Mouse (Mus musculus) brain, adult 2 months (tissue): ENCODE measurements around the gene Csmd2.

ENCODE experiments used
- DNase-seq: peaks from one replicate; pipeline ENCODE4 v3.0.0; 2011; ENCODE audit warnings: low read depth, low spot score

Csmd2 gene

DNA sequence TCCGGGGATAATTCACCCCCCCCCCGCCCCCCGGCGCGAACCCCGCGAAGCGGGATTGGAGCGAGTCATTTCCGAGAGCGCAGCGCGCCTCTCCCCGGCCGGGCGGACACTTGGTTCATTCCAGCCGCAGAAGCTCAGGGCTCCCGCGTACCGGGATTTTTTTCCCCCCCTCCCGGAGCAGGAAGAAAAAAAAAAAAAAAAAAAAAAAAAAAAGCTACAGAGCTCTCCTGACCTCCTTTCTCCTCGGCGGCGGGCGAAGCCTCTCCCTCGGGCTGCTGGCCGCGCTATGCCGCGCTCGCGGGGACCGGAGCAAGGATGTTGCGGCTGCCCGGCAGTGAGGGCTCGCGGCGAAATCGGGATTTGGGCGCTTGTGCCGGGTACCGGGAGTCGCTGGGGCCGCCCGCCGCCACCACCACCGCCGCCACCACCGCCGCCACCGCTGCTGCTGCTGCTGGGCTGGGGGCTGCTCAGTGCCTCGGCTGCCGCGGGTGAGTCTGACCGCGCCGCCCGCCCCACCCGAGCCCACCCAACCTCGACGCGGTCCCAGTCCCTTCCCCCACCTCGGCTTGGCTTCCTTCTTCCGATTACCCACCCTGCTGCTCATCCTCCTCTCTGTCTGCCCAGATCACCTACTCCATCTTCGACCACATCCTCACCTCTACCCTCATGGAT, at the start of gene Csmd2:
Csmd2 (plus strand) TSS at position 74 of the 672 bp plus-strand sequence.
- DNase-seq, result peak; percentile 95

DNA sequence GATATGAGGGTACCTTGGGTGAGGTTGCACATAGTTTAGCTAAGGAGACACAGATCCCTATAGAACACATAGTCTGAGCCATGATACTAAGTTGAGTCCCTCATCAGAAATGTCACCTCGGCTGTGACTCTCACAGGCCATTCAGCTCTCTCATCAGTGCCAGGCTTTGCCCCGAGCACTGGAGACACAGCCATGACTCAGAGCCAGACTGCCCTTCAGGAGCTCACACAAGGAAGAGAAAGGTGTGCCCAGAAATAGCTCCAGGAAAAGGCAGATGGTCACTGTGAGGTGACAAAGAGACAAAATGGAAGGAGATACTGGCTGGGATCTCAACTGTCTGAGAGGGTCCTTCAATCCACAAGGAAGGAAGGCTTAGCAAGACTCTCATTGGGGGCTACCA, 40.0 kb upstream of the Csmd2 start:
- peak; percentile 91 for DNase-seq

DNA sequence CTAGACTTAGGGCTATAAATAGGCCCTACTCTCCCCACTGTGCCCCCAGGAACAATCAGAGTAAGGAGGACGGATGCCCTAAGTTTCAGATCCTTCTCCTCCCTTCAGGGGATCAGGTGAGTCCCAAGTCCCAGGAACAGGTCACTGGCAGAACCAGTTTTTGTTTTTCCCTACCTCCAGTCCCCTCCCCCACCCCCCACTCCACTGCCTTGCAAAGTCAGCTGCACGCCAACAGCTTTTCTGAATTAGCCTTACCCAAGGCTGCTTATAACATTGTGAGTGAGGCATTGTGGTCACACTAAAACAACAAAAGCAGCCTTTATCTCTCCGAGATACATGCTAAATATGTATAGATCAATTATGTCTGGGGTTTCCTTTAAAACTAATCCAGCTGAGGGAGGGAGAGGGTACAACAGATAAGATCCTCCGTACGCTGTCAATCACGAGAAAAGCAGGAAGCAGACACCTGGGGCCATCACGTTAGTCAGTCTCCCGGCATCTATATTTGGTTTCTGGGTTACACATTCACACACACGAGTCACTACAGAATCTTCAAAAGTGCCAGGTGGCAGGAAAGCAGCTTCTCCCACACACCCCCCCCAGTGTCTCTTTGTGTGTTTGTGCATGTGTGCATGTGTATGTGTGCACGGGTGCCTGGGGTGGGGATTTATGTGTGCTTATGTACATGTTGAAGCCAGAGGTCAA, 34.5 kb upstream of the Csmd2 start:
- DNase-seq, result peak; percentile 37

DNA sequence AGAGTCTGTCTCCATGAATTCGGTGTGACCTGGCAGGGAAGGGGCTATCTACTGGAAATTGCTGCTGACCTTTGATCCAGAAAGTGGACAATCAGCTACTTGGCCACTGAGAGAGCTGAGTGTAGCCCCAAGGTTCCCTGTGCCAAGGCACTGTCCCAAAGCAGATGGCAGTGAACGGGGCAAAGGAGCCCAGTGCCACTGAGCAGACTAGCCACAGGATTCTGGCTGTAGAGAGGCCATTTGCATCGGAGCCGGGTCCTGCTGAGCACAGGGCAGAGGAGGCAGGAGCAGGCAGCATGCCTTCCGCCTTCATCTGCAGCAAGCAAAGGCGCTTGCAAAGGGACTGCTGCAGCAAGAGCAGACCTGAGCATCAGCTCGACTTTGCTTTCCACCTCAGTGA, 18.6 kb upstream of the Csmd2 start:
- DNase-seq, result peak; percentile 90

DNA sequence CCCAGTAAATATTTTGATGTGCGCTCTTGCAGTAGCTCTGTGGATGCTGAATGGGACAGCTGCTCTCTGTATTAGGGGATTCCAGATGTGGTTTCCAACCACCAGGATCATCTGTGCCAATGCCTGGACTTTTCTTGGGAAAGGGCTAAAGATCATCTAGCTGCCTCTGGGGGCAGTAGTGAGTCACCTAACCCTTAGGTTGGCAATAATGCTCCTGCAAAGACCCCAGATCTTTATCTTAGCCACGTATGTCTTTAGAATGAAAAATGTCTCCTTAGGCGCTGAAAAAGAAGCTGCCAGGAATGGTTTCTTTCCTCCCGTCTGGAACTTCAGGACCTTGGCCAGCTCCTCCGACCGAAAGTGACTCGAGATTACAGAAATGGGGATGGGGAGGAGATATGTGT, 17.6 kb upstream of the Csmd2 start:
- DNase-seq, result peak; percentile 48

DNA sequence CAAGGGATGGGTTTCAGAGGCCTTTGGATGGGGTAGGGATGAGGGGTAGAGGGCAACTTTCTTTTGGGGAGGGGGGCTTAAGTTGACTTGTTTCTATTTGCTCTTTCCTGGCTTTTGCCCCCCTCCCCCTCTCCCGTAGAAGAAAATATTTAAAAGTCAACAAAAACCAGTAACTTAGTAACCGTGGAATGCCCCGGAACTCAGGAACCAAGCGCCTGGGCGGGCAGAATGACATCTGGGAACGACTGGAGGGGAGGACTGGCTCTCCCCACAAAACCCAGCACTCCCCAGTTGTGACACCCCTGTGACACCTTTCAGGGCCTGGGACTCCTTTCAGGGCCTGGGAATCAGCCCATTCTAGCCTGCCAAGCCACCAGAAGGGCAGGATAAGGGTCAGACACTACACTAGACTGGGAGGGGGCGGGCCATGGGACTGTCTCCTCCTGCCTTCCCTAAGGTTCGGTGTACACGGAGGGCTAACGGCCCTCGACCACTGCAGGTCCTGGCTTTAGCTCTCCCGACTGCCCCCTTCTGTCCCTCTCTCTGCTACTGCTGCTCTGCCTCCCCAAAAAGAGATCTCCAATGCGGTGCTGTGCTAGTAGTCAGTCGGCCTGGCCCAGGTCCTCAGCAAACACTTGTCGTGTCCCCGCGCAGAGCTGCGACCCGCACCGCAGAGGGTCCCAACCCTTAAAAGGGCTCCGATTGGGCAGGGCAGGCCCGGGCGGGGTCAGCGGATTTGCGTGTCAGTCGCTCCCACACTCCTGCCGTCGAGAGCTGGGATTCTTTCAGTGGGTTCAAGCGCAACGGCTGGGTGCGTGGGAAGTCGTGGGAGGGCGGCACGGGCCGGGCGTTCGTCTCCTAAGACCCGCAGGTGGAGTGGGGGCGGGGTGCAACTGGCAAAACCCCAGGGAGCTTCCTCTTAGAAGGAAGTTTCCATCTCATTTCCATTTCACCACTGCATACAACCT, 16.5 kb upstream of the Csmd2 start, which contains the start of gene CK137956:
CK137956 (minus strand) TSS at position 51 of the 968 bp plus-strand sequence.
- DNase-seq, result peak; percentile 19

DNA sequence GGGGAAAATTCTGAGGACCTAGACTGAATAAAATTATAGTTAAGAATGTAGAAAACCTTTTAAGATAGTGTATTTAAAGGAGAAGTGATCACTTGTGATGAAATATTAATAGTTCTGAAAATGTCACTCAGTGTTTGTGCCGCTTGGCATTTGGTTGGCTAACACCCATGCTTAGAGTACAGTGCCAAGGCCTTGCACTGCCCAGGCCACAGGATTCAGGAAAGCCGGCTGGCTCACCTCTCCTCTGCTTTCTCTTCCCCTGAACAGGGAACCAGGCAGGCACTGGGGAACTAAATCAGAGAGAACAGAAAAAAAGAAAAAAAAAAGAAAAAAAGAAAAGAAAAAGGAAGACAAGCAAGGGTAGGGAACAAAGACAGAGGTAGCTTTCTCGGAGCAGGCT, 14.7 kb upstream of the Csmd2 start:
- DNase-seq, result no peak

DNA sequence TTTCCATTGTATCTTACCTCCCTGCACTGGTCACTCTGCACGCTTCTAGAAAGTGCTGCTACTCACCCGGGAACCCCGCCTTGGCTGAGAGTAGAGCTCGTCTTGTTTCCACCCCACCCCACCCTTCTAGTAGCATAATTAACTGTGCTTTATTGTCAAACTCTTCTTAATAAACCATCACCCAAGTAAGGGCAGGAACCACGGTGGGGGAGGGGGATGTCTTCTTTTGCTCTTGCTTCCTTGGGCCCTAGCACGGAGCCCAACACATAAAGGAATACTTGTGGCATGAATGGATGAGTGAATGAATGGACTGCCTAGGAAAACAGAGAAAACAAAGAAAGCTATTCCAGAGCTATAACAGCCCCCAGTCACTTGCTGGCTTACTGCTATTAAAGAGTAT, 6.5 kb upstream of the Csmd2 start:
- no peak for DNase-seq

DNA sequence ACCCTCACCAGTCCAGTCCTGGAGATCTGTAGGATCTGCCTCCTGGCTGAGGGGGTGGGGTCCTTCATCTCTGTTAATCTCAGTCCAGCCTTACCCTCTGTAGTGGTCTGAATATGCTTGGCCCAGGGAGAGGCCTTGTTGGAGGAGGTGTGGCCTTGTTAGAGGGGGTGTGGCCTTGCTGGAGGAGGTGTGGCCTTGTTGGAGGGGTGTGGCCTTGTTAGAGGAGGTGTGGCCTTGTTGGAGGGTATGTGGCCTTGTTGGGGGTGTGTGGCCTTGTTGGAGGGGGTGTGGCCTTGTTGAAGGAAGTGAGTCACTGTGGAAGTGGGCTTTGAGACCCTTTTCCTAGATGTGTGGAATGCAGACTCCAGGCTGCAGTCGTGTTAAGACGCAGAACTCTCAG, 3.2 kb upstream of the Csmd2 start:
- no peak for DNase-seq

DNA sequence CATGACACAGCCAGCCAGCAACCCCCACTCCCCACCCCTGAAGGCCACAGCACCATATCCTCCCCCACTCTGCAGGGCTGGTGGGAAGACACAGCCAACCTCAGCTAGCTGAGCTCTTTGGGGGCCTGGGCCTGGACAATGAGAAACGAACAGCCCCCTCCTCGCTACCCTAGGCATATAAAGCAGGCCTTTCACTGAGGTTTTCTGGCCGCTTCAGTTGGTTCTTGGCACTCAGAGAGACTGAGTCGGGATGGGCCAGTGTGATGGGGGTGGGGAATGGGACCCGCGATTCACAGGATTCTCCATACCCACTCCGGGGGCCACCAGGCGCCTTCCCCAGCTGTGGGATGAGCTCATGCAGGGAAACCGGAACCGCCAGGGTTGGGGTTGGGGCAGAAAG, 1.8 kb upstream of the Csmd2 start:
- DNase-seq, result peak; percentile 85

DNA sequence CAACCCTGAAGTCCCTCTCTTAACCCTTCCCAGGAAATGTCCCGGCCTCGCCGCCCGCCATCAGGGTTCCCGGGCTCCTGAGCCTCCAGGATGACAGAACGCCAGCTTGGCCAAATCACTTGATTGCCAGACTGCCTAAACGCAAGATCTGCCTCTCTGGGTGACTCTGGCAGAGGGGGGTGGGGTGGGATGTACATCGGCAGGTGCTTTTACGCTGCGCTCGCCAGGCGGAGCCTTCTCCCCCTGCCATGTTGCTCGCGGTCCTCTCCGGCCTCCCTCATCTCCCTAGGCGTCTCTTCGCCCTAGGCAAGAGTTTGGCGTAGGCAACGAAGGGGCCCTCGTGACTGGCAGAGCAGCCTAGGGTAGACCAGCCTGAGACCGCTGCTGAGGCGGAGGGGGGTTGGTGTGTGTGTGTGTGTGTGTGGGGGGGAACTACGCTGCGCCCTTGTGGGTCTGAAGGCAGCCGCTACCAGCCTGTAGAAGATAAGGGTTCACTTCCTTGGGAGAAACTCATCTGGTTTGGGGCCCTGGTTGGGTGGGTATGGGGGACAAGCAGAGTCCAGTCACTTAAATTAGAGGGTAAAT, 1.1 kb upstream of the Csmd2 start:
- peak; percentile 62 for DNase-seq

DNA sequence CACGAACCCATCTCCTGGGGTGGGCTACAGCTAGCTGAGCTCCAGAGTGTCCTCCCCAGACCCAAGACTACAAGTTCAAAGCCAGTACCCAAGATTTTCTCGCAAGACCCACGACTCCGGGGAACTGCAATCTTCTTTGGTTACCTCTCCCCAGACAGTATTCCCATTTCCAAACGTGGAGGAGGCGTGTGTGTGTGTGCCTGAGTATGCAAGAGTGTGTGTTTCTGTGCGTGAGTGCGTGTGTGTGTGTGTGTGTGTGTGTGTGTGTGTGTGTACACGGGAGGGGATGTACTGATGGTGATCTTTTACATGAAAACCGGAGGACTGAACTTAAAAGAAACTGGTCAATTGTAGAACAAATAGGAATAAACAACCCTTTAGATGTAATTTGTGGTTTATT, 387 bp upstream of the Csmd2 start:
- DNase-seq, result peak; percentile 63

DNA sequence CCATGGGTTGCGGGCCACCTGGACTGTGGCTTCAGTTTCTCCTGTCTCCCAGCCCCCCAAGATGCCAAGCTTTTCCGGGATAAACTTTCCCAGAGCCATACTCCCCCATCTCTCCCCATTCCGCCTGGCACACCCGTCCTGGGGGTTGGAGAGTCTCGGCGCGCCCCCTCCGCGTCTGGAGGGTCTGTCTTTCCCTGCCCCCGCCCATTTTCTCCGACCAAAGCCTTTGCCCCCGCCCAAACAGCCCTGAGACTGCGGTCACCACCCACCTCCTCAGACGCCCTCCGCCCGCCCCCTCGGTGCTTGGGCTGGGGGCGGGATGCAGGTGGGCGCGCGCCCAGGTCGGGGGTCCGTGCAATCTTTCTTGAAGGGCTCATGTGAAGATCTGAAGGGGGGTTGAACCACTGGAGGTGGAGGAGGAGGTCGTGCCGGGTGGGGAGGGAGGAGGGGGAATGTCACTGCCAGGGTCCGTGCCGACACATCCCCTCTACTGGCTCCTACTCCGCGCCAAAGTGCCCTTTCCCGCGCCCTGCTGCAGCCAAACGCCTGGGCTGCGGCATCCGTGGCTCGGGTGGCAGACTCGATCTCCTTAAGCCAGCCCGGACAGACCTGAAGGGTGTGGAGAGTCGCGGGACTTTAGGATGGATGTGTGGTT, 996 bp downstream of the Csmd2 start:
- peak; percentile 24 for DNase-seq

DNA sequence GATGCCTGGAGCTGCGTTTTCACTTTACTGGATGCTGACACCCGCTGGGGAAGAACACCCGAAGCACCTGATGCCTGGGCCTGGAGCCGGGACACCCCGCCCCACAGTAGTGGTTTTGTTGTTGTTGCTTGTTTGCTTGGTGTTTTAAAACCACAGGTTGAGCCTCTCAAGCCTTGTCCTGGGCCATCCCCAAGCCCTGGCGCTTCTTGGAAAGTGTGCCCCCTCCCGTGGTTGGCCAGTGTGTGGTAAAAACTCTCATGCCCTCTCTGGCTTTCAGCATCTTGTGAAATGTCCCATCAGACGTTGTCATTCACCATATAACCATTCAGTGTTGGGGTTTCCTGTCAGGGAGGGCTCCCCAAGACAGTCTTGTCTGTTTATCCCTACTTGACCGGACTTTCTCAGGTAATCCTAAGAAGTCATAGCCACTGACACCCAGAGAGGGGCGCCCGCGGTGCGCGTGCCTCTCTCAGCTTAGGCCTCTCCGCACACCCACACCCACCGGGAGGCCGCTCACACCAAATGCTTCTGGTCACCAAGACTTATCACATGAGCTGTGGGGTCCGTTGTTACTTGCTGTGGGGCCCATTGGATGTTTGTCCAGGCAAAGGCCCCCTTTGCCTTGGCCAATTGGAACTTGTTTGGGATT, 1.8 kb downstream of the Csmd2 start:
- DNase-seq, result peak; percentile 83

DNA sequence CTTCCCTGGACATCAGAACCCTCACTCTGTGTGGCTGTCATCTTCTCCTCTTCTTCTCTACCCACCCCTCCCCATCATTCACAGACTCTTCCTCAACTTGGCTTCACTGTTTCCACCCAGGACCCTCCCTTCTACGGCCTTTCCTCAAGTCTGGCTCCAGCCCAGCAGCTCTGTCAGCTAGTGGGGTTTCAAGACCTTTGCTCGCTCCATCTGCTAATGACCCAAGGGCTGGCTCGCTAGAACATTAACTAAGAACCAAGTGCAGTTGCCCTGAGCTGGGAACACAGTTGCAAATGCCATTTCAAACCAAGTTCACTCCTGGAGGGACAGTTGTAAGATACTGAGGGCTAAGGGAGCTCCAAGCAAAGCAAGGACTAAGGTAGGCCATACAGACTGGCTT, 11.6 kb downstream of the Csmd2 start:
- DNase-seq, result no peak

DNA sequence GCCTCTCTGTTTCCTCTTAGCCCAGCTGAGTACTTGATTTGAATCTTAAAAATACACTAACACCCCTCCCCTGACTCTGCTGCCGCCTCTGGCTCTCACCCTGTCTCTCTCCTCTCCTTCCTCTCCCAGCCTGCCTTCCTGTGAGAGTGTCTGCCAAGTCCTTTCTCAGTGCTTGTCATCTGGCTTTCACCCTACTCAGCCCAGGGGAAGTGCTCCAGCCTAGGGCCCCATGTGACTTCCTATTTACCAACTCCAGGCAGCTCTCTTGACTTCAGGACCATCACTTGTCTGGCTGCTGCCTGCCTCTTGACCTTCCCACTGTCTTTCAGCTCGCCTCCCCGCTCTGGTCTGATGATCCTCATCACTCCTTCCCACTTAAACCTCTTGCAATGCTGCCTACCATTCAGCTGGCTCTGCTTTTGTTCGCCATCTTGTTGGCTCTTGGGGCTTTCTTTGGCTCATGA, 15.0 kb downstream of the Csmd2 start:
- DNase-seq, result peak; percentile 81

DNA sequence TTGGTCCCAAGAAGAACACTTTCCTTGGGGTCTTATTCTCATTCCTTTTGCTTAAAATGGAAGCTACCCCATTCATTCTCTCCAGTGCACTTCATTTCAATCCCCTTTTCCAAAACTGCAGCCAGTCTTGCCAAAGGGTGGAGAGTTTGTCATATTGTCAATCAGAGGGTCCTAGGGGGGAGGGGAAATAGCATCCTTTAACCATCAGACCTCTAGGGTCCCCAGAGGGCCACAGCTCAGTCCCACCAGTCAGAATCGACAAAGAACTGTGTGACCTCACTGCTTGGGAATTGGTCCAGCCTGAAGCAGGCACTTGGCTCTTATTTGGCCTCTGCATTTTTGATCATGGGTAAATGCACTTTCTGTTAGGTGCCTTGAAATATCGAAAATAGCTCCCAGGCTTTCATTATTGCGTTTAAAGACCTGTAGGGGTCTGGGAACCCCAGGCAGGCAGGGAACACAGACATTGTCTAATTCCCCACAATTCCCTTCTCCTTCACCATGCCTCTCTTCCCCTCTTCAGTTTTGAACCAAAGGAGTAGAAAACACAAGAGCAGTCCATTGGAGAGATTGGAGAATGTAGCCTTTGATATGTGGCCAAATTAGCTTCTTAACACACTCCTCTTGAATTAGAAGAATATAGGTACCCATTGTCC, 17.3 kb downstream of the Csmd2 start:
- no peak for DNase-seq

DNA sequence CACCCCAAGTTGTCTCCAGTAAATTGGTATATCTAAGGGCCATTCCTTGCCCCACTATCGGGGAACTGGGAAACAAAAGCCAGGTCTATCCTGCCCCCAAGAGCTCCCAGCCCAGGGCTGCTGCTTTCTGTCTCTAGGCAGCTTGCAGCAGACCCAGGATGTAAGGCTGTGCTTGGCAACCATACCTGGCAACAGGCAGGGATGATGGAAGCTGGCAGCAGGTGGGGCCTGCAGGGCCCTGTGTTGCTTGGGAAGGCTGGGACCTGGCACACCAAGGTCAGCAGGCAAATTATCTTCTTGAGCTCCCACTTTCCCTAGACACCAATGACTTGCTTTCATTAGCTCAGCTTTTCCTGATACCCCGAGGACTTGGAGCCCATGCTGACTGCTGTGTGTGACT, 31.8 kb downstream of the Csmd2 start:
- DNase-seq, result peak; percentile 77

DNA sequence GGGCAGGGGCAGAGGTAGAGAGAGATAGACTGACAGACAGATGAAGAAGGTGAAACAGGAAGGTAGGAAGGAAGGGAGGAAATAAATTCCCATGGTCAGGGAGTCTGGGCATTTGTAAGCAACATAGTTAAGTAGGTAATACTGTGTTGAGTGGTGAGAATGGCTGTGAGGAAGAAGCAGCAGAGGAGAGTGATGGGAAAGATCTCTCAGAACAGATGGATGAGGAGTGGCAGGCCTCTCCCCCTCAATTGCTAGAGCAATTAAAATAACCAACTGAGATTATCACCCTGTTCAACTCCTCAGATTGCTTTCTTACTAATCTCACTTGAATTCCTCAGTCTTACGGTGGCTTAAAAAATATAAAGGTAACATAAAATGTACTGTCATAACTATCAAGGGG, 40.6 kb downstream of the Csmd2 start:
- peak; percentile 53 for DNase-seq

DNA sequence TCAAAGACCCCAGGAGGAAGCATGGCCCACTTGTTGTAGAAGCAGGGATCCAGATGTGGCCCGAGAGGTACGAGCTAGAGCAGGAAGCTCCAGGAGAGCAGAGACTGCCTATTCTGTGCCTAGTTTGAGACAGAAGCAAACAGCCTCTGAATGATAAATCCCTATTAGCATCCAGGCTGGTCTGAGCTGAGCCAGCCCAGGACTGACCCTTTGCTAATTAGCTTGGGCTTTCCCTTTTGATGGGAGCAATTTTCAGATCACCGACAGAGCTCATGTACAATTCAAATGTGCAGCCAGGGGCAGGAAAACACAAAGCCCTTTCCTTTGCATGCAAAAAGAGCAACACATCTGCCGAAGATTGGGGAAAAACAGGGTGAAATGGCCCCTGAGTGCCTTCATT, 54.2 kb downstream of the Csmd2 start:
- DNase-seq, result no peak
